Mouse (Mus musculus) stomach, postnatal 0 days (tissue): ENCODE measurements around the gene Thegl. TPM values are rescaled to one million over a fixed set of nuclear protein-coding genes. Genes with fewer than 3 reads are reported as not detected.

Experiments used
- ATAC-seq: fragments of 200-750 bp; cut with Nextera tagmentation; 2 replicates; pipeline ENCODE4 v1.8.0; 2017; ENCODE audit not compliant: low FRiP score, low TSS enrichment
- DNase-seq: peaks from one replicate; pipeline ENCODE4 v3.0.0-alpha.2; 2016; ENCODE audit warnings: low spot score
- H3K27ac ChIP-seq: fragments of 300-500 bp; sonication (generic); replicated peaks from 2 replicates; pipeline ENCODE4 v1.5.1; 2014; ENCODE audit warnings: mild to moderate bottlenecking, control low read depth
- H3K27me3 ChIP-seq: fragments of 300-500 bp; sonication (generic); 2 replicates; pipeline ENCODE4 v1.6.1; 2014; ENCODE audit warnings: low read length; ENCODE audit not compliant: control insufficient read depth, insufficient read depth
- H3K36me3 ChIP-seq: fragments of 300-500 bp; sonication (generic); 2 replicates; pipeline ENCODE4 v1.6.1; 2014; ENCODE audit warnings: low read length, mixed read lengths; ENCODE audit not compliant: control insufficient read depth, insufficient read depth
- H3K4me1 ChIP-seq: fragments of 300-500 bp; sonication (generic); replicated peaks from 2 replicates; pipeline ENCODE4 v1.6.1; 2014; ENCODE audit warnings: antibody characterized with exemption; ENCODE audit not compliant: control insufficient read depth, insufficient read depth
- H3K4me2 ChIP-seq: fragments of 300-500 bp; sonication (generic); replicated peaks from 2 replicates; pipeline ENCODE4 v1.6.1; 2014; ENCODE audit warnings: low read depth, mild to moderate bottlenecking, control low read depth, moderate library complexity
- H3K4me3 ChIP-seq: fragments of 300-500 bp; sonication (generic); 2 replicates; pipeline ENCODE4 v1.5.1; 2014; ENCODE audit warnings: low read depth, low read length, control low read depth
- H3K9ac ChIP-seq: fragments of 300-500 bp; sonication (generic); 2 replicates; pipeline ENCODE4 v1.6.1; 2014; ENCODE audit warnings: mild to moderate bottlenecking, low read length, control low read depth, mixed read lengths
- H3K9me3 ChIP-seq: fragments of 300-500 bp; sonication (generic); 2 replicates; pipeline ENCODE4 v1.6.1; 2016; ENCODE audit warnings: low read length; ENCODE audit not compliant: control insufficient read depth
- CTCF ChIP-seq: IDR thresholded peaks from 2 replicates; pipeline ENCODE4 v1.5.1; 2016; ENCODE audit warnings: antibody characterized with exemption, low read depth, mild to moderate bottlenecking, moderate library complexity
- EP300 ChIP-seq: optimal IDR thresholded peaks from 2 replicates; pipeline ENCODE3; 2016; ENCODE audit warnings: antibody characterized with exemption
- WGBS: fragments of 180-500 bp; shearing (Covaris S2); extraction: QIAGEN DNeasy Blood & Tissue Kit; methylation state at CpG from one replicate; pipeline ENCODE4 v1.1.7; 2014; 5-methylcytosine and 5-hydroxymethylcytosine counted together
- polyA plus RNA-seq: library from polyadenylated mRNA; unstranded; fragments of >200 nt; fragmentation: Nextera tagmentation; extraction: Ambion mirVana; gene quantifications from 2 replicates; pipeline ENCODE4 v1.2.1, GENCODE M21; 2015

Gene Thegl
- polyA plus RNA-seq, 1 experiment from 2014 or later = 0.08 TPM

DNA sequence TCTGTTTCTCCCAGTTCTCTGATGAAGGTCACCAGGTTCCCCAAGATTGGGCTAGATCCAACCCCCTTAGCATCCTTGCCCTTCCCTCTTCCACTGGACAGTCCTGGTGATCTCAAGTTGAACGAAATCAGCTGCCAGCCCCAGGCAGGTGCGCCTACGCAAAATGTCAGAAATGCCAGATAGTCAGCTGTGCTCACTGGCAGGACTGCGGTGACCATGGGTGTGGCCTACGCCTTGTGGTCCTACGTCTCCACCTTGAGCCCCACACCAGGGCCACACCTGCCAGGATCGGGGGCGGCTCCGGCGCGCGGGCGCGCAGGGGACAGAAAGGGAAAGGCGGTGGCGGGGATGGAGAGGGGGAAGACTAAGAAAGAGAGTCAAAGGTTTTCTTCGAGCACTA lies 14.6 kb upstream of the Thegl start:
- Histone ChIP-seq H3K4me2 (no peak overlapping the region), H3K9me3 (no peaks in the 10 kb centered on the region), H3K27me3 (no peaks in the 10 kb centered on the region), H3K9ac (no peak overlapping the region), H3K4me1 (no peaks in the 10 kb centered on the region), H3K4me3 (no peak overlapping the region), H3K27ac (no peak overlapping the region), H3K36me3 (peaks cover 12% of the 10 kb centered on the region)
- ATAC-seq (no peak), DNase-seq (no peak)
- WGBS = 91% methylated on average over 17 of the region's 17 CpGs
- no peak for TF ChIP-seq CTCF
- TF ChIP-seq EP300 = no peak

DNA sequence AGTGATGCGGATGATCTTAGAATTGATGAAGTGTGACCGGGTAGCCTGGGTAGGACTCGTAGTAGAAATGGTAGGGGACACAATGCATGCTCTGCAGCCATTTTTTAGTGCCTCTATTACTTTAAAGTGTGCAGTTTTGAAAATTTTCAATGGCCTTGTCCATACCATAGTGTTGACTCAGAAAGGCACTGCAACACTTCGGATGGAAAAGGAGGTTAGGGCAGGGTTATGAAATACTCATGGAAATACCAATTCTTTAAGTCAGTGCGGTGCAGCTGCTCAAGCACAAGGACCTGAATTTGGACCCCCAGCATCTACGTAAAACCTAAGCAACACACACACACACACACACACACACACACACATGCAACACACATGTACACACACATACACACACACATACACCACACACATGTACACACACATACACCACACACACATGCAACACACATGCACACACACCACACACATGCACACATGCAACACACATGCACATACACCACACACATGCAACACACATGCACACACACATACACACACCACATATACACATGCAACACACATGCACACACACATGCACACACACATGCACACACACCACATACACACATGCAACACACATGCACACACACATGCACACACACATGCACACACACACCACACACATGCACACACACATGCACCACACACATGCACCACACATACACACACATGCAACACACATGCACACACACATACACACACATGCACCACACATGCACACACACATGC lies 11.6 kb upstream of the Thegl start, which contains the start of gene Arl9:
Gene Arl9 (plus strand): TSS at position 5 of the 771 bp plus-strand sequence.
- H3K4me3 ChIP-seq = no peak within 1 kb of the TSS
- TF ChIP-seq EP300 = no peak
- no peak for TF ChIP-seq CTCF
- no peaks in the 10 kb centered on the region for H3K27me3 ChIP-seq
- 92% methylated on average over 6 of the region's 6 CpGs for WGBS
- H3K36me3 ChIP-seq = peaks cover 9% of the 10 kb centered on the region; the same call in 1 of the 2 replicates
- H3K4me2 ChIP-seq = no peak within 1 kb of the TSS
- no peaks in the 10 kb centered on the region for H3K9me3 ChIP-seq
- no peak within 1 kb of the TSS for H3K9ac ChIP-seq
- no peak within 1 kb of the TSS for H3K27ac ChIP-seq
- ATAC-seq (no peak), DNase-seq (no peak)
- H3K4me1 ChIP-seq = no peaks in the 10 kb centered on the region

DNA sequence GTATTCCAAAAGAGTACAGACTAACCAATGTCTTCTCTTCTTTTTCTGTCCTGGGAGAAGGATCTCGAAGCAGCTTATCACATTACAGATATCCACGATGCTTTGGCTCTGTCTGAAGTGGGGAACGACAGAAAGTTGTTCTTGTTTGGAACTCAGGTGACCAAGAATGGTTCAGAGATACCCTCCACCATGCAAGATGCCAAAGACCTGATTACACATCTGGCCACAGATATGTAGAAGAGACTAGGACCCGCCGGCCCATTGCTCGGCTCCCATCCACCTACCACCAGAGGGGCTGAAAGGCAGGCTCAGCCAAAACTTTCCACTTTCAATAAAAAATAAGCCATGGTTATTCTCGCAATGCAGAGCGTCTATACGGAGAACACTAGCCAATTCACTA lies 5.5 kb upstream of the Thegl start:
- 91% methylated on average over 9 of the region's 9 CpGs for WGBS

DNA sequence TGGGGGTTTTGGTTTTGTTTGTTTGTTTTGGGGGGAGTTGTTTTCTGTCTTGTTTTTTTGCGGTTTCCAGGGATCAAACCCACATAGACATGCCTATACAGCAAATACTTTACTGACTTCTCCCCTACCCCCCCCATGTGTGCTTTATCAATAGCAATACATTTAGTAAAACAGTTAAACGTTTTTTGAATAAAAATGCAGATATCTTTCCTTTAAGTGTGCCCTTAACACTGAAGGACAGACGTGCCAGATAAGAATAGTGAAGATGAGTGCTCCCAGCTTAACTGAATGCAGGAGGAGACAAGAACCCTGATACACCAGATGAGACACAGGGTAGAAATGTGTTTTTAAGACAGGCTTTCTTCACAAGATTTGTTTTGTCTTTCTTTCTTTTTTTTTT lies 4.7 kb upstream of the Thegl start:
- no peak overlapping the region for H3K9ac ChIP-seq
- no peak for TF ChIP-seq CTCF
- no peak for TF ChIP-seq EP300
- no peak overlapping the region for H3K4me3 ChIP-seq
- no peaks in the 10 kb centered on the region for H3K9me3 ChIP-seq
- no peak overlapping the region for H3K27ac ChIP-seq
- H3K4me2 ChIP-seq = no peak overlapping the region
- no peaks in the 10 kb centered on the region for H3K27me3 ChIP-seq
- WGBS = 63% methylated on average over 3 of the region's 3 CpGs
- H3K36me3 ChIP-seq = no peaks in the 10 kb centered on the region
- no peak for DNase-seq
- ATAC-seq = no peak
- no peaks in the 10 kb centered on the region for H3K4me1 ChIP-seq

More for the DNA sequence above, 5.5 kb upstream of the Thegl start:
- Histone ChIP-seq H3K9me3 (no peaks in the 10 kb centered on the region), H3K36me3 (no peaks in the 10 kb centered on the region), H3K27ac (no peak overlapping the region), H3K4me2 (no peak overlapping the region), H3K4me1 (no peaks in the 10 kb centered on the region), H3K9ac (no peak overlapping the region), H3K27me3 (no peaks in the 10 kb centered on the region), H3K4me3 (no peak overlapping the region)
- DNase-seq (no peak), ATAC-seq (no peak)
- TF ChIP-seq CTCF (no peak), EP300 (no peak)

DNA sequence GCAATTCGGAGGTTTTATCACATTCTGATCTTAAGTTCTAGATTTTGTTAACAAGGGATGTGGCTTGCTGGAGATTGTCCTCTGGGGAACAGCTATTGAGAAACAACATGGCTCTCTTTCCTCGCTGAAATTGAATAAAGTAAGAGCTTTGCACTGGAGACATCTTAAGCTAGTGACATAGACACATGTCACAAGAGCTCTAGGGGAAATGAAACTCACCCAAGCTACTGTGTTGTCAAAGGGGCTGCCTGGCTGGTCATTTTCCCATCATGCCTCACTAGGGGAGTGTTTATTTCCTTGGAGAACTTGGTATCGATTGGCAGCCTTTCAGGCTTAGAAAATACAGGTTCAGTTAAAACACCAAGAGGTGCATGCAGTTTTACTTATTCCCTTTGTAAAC lies 2.7 kb upstream of the Thegl start:
- no peak for DNase-seq
- Histone ChIP-seq H3K4me1 (no peaks in the 10 kb centered on the region), H3K9me3 (no peaks in the 10 kb centered on the region), H3K4me3 (no peak overlapping the region), H3K9ac (no peak overlapping the region), H3K4me2 (no peak overlapping the region), H3K36me3 (no peaks in the 10 kb centered on the region), H3K27me3 (no peaks in the 10 kb centered on the region), H3K27ac (no peak overlapping the region)
- WGBS = 60% methylated on average over 3 of the region's 3 CpGs
- TF ChIP-seq CTCF (no peak), EP300 (no peak)
- no peak for ATAC-seq

DNA sequence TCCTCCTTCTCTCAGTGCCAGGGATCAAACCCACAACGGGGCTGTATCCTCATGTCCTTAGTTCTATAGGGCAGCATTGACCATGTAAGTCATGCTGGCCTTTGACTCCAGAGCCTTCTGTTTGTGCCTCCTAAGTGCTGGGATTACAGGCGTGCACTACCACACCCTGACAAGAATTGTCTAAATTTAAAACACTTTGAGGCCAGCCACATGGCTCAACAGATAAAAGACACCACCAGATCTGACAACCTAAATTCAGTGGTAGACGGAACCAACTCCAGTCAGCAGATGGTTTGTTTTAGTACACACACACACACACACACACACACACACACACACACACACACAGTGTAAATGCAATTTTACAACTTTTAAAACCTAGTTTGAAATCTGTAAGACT lies 12.2 kb downstream of the Thegl start:
- no peak for ATAC-seq
- no peak for DNase-seq
- Histone ChIP-seq H3K9ac (no peak overlapping the region), H3K27me3 (no peaks in the 10 kb centered on the region), H3K36me3 (no peaks in the 10 kb centered on the region), H3K4me2 (no peak overlapping the region), H3K4me1 (no peaks in the 10 kb centered on the region), H3K9me3 (no peaks in the 10 kb centered on the region), H3K4me3 (no peak overlapping the region), H3K27ac (no peak overlapping the region)
- WGBS = 58% methylated on average over 3 of the region's 3 CpGs
- no peak for TF ChIP-seq EP300
- no peak for TF ChIP-seq CTCF
